Mouse (Mus musculus) right cerebral cortex, postnatal 25 days (tissue): Measurements from ENCODE around the gene Hpgd.
"Not testable (repeated sequence)": the region's sequence is repeated elsewhere in the genome, so short reads cannot be mapped to it uniquely, and the experiment has no call there.

Experiments used
- DNase-seq: peaks from one replicate; pipeline ENCODE4 v3.0.0; 2022

The Hpgd gene

DNA sequence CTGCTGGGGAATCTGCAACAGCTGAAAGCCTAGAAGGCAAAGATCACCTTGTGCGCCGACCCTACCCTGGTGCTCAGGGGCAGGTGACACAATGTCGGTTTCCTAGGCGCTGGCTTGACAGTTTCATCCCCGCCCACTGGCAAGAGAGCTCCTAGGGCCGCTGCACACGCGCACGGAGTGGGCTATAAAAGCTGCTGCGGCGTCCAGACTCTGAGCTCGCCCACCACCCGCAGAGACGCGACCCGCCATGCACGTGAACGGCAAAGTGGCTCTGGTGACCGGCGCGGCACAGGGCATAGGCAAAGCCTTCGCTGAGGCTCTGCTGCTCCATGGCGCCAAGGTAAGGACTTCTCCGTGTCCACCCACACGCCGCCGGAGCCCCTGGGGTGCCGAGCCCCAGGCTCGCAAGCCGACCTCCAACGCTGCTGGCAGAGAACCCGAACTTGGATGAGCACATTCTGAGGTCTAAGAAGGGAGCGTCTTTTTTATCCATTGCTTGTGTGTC is at the start of gene Hpgd:
Hpgd (plus strand) TSS at position 213 of the 505 bp plus-strand sequence.
- peak; percentile 26 for DNase-seq

DNA sequence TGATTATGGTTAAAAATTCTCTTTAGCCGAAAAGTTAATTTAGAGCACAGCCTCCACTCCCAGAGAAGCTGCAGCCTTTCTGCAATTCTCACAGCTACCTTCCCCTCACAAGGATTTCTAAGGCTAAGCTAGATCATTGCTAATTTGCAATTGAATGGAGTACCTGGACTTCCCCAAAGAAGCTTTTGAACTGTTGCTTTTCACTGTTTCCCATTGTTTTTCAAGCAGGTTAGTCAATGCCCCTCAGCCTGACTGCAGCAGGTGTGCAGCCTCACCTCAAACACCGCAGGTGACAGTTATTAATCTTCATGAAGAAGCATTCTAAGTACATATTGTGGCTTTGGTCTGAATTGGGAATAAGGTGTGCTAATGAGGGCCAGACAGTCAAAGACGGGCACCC is 42.7 kb upstream of the Hpgd start:
- not testable (repeated sequence) for DNase-seq

DNA sequence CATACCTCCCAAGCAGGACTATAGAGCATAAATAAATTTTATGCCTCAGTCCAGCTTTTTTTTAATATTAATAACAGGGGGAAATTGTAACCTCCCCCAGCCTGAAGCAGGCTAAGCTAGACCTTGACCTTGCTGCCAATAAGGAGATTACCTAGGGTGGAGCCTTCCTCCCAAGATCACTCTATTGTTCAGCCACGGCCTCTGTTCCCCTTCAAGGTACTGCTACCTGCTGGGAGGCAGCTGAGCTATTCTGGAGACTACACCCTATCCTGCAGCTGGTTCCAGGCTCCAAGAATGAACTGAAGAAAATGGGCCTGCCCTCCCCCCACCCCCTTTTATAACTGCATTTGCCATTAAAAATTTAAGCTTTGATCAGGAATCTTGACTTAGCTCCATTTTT is 42.1 kb upstream of the Hpgd start:
- DNase-seq: no peak

DNA sequence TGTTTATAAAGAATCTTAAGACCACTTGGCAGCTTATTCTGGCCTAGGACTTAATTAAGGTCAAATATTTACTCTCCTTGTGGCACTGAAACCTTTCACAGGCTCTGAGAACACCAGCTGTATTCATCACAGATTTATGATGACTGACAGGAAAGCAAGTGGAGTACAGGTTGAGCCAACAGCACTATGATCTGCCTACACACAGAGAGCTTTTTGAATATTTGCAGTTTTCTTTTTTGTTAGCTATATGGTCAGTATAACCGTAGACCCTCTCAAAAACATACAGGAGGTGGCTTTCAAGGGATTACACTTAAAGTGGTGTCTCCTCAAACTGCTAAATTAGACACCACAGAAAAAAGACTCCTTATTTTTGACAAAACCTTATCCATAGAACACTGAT is 33.2 kb upstream of the Hpgd start:
- no peak for DNase-seq

DNA sequence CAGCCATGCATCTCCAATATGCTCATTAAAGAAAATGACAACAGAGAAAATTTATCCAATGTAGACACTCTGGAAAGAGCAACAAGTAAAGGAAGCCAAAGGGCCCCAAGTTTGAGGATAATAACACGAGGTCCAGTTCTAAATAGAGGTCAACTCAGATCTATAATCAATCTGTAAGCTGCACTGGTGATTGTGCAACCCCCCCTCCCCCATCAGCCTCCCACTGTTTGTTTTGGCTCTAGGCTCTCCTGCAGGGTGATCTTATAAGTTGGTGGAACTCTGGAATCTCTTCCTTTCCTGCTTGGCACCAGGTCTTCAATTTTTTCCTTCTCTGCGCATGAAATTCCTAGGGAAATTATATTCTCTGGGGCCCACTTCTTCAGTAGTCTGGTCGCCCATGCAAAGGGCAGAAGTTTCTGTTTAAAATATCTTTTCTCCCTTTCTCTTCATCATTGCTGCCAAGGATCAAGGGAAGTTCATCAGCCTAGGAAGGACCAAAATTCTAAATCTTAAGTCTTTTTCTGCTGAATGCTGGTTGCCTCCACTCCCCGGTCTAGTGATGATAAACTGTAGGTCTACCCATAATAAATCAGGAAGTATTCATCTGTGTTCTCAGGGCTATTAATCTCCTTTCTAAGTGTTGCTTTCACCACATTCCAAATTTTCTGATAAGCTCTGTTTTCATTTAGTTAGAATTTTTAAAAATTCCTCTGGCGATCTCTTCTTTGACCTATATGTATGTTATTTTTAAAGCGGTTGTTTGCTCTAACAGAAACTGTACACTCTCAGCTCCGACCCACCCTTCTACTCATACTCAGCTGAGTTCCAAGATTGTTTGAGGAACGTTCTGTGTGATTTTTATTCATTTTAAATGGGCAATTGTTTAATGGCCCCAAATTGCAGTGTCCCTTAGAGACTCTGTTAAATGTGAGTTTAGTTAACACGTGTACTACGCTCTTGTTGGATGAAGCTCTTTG is 24.4 kb upstream of the Hpgd start:
- no peak for DNase-seq

DNA sequence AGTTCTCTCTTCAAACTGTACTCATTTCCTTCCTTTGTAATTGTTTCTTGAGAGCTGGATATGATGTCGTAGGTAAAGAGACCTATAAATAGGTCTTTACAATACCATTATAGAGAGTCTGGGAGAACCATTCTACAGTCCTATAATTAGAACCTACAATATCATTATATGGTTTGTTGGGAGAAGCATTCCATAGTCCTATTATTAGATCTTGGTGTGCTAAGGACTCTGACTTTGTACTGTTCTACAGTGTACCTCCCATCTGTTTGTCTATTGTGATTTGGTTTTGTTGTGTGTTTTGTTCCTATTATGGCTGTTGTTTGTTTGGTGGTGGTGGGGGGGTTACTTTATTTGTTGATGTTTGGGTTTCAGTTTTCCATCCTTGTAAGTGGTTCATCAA is 21.5 kb upstream of the Hpgd start:
- DNase-seq: no peak

DNA sequence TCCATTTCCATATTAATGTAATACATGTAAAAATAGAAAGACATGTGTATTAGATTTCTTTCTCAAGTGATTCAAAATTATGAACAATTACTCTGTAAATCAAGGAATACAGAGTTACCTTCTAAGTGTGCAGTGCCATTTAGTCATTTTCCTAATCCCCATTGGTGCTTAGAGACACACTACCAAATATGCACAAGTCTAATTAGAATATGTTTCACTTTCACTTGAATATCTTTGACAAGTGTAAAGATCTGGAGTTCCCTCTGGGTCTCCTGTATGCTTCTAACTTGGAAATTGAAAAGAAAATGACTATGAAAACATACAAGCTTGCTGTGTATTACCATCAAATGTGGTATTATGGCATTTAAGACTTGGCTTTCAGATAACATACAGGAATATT is 19.1 kb upstream of the Hpgd start:
- no peak for DNase-seq

DNA sequence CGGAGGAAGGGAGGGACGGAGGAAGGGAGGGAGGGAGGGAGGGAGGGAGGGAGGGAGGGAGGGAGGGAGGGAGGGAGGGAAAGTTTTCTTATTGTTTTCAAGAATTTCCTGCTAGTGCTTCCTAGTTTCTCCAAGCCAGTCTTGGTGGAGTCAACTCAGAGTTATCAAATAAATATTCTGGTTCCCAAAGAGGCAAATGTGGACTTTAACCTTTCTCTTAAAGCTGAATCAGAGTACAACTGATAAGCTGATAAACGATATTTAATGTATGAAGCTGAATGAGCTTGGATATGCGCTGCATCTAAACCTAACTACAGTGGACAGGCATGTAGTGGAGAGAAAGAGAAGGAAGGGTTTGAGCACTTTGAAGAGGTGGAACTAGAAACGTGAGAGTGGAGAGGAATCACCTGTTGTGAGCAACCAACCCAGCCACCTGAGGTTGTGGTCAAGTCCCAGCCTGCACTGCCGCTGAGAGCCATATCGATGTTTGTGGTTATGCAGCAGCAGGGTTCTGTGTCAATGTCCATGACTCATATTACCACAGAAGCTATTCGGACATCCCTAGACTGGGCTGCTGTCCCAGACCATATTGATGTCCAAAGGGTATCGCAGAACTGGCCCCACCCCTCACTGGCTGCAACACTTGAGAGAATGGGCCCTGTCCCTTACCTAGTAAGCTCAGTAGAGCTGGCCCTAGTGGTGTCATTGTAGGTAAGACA is 16.4 kb upstream of the Hpgd start:
- no peak for DNase-seq

DNA sequence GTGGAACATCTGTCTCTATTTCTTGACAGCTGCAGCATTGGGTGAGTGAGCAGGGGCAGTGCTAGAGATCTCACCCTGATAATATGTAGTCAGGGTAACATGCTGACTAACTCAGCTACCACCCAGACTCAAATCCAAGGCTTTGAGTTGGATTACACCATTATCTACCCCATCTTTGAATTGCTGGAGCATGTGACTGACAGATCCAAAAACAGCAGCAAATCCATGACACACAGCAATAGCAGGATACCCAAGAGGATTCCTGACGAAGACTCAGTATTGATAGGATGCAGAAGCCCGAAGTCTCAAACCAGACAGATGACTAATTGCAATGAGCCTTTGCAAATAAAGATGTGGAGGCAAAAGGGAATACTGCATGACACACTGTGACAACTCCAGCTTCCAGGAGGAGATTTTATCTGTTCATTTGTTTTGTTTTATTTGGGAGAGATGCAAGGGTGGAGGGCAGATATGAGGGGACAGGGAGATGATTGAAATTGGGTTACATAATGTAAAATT is 15.8 kb upstream of the Hpgd start:
- DNase-seq: no peak

DNA sequence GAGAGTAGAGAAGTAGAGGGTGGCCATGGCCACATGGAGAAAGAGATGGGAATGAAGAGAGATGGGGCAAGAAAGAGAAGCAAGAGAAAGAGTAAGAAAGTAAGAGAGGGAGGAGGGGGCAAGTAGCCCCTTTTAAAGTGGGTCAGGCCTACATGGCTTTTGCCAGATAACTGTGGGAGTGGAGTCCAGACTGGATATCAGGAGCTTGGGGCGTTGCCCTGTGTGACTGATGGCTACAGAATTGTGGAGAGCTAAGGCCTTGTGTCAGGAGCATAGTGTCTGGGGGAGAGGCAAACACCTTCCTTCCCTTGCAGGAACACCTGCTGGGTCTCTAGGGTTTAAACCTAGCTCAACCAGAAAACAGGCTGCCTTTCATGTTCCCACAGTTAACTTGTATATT is 10.4 kb upstream of the Hpgd start:
- no peak for DNase-seq

DNA sequence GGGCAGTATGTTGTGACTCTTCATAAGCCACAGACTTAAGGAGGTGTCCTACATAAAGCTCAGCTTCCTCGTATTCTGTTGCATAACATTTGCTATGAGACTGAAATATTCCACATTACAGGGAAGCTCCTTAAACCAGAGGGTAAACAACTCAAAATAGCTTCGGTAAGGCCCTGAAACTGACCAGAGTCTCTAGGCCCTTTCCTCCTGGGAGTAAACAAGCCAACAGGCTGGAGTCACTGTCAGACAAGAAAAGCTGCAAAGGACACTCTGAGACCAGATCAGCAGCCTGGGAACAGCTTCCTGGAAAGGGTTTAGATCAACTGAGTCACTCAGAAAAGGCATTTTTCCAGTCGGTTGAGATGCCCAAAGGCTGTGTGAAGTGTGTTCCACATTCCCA is 9.4 kb upstream of the Hpgd start:
- no peak for DNase-seq

DNA sequence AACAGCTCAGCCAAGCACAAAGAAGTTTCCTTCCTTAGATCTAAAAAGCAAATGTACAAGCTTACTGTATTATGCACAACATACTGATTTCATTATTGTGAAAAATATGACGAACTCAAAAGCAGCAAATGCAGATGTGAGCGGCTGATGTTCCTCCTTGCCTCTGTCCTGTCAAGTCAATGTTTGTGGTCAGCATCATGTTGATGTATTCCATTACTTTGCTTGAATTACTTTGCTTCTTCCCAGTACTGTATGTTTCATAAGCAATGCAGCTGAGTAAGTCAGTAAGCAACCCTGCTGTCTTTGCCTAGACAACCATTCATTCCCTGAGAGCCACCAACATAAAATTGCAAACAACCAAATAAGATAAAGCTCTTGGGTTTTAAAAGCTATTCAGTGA is 7.7 kb upstream of the Hpgd start:
- DNase-seq: no peak

DNA sequence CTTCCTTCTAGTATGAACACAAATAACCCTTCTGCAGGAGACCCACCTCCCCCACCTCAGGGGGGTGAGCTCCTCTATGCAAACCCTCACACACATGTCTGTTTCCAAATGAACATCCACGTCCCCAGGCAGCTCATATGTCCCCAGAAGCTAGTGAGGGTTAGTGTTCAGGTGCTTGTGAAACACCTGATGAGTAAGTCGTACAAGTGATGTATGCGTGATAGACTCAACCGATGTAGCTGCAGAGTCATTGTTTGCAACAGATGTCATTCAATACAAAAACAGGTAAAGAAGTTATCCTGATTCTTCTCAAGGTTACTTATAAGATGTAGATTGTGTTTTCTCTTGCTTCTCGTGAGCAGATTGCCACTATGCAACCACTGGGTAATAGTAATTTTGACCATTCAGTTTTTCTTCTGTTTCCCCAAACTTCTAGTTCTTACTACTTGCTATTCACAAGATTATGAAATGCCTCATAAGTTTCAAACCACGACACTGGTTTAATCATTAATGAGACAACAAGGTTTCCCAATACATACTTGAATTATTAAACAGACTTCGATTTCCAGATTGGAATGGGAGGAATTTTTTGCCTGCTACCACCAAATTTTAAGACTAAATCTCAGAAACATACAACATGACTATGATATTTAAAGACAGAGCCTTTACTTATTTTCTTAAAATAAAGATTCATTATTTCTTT is 6.9 kb upstream of the Hpgd start:
- DNase-seq: no peak

DNA sequence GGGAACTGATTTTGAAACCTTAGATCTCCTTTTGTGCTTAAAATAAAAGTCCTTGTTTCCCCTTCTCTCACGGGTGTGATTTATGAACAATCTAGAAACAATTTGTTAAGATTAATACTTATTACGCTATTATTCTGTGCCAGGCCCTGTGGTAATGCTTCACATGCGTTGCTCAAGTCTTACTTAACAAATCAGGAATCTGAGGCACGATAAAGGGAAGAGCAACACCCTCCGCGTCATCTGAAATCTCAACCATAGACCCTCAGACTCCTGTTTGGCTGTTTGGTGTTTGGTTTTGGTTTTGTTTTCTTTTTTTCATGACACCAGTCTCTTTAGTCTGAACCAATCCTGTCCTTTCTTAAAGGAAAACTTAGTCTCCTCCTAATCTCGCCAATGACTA is 2.1 kb upstream of the Hpgd start:
- DNase-seq: no peak

DNA sequence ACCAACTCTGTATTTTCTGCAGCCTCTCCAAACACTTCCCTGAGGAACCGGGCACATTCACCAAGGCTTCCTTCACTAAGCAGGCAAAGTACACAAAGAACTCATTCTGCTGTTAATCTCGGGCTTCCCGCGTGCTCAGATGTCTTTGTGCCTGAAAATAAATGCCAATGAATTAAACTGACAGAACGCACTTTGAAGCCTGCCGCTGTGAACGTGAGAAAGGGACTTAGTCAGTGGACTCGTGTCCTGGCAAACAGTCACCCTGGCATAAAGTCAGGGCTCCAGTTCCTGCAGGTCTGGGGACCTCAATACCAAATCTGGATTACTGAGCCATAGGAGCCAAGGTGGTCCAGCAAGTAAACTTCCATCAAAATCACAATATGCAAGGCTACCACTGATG is 905 bp upstream of the Hpgd start:
- DNase-seq: peak; percentile 14

DNA sequence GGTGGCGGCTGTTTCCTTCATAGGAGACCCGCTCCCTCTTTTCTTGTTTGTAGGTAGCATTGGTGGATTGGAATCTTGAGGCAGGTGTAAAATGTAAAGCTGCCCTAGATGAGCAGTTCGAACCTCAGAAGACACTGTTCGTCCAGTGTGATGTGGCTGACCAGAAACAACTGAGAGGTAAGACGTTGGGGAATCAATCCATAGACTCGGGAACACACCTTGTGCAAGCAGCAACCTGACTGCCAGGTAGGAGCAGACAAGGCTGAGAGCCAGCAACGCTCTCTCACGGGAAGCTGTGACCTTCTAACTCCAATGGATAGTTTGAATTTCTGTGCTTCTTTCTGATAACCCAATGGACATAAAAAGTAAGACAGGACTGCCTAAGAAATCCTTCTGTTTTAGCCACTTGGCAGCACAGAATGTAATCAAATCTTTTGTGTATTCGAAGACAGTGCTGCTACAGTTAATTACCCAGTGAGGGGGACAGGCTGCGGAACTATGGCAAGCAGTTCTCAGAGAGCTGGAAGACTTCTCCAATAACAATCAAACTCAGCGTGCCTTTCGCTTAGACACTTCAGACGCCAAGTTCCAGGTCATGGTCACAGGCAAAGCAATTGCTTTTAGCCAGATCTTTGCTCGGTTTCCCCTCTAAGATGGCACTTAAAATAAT is 636 bp downstream of the Hpgd start:
- DNase-seq: no peak

DNA sequence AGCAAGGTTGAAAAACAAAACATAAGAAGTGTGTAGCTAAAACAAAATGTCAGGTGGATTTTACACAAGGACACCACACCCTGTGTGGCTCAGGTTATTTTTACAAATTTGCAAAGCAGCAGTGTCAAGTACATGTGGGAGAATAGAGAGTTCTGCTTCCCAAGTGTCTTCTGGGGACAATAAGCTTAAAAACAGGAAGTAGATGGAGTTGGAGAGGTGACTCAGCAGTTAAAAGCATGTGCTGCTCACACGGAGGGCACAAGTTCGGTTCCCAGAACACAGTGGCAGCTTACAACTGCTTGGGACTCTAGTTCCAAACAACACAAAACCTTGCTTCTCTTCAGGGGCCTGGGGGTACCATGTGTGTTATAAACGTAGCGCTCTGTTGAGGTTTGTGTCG is 5.0 kb downstream of the Hpgd start:
- no peak for DNase-seq

DNA sequence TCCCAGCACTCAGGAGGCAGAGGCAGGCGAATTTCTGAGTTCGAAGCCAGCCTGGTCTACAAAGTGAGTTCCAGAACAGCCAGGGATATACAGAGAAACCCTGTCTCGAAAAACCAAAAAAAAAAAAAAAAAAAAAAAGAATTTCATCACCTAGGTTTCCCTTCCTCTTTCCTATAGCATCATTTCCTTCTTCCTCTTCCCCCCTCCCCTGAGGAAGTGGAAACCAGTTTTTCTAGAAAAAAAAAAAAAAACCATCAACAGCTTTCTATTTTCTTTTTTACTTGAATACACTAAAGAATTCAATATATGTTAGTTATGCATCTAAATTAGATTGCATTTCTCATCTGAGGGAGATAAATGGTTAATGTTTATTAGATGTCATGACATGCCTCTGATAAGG is 6.9 kb downstream of the Hpgd start:
- DNase-seq: not testable (repeated sequence)

DNA sequence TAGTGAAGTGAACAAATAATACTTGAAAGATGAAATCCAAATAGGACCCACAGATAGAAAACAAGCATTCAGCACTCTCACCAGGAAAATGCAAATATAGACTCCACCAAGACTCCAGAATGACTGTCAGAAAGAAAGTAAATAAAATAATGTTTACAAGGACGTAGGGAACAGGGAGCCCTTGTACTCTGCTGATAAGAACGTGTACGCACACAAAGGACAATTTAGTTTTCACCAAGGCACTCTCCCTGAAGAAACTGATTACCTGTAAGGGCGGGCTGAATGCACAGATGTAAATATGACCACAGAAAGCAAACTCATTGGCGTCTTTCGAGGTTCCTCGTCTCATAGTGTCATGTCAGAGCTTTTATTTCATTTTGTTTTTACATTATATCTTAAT is 10.2 kb downstream of the Hpgd start:
- no peak for DNase-seq

DNA sequence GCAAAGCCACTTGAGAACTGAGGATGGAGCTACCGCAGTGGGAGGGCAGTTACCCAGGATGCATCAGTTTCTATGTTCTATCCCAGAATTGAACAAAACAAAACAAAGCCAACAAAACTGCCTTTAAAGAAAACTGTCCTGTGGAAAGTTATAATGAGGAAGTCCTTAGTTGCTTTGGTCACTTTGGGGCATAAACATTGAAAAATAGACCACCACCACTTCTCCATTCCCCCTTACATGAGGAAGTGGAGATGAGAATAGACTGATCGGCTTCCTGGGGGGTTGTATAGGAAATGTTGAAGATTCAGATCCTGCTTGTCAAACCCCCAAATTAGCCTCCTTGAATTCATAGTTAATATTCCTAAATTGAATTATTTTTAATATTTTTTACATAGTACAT is 19.2 kb downstream of the Hpgd start:
- no peak for DNase-seq

DNA sequence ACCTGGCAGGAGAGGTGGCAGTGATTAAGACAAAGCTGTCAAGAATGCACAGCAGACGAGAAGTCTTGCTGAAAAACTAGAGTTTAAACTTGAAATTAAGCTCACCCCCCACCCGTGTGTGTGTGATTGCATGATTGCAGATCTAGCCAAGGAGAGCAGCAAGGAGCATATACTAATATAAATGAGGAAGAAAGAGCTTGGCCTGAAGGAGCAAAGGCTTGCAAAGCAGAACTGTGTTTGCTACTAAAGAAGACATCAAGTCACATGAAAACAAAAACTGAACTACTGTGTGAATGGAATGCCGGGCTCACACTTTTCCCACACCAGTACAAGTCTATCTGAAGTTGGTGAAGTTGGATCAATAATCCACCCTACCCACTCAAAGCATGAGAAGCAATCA is 20.8 kb downstream of the Hpgd start:
- no peak for DNase-seq

DNA sequence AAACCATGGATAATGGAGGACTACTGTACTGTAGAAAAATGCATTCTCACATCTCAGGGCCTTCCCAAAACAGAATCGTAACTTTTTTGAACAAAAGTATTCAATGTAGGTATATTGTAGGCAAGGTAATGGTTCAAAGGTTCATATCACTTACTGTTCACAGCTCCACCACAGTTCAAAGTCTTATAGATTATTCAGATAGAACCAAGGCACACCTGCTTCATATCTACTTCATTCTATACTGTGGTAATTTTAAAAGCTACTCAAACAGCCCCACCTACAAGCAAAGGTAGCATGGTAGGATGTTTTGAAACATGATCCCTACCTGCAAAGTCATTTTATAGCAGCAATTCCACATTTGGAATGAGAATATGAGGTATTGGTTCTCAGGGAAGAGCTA is 28.9 kb downstream of the Hpgd start:
- DNase-seq: no peak

DNA sequence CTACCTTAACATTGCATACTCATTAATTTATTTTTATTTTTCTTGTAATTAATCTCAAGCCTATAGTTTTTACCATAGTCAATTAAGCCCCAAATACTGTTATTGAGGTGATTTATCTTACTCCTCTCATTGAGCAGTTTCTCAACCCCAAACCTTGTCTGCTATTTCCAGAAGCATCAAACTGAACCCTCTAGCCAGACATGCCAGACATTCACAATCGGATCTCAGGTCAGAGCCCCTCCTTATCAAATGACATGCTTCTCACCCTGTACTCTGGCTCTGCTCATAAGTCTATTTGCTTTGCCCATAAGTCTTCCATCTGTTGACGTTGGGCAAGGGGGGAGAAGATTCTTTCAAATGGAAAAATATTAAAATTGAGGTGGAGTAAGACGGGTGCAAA is 33.3 kb downstream of the Hpgd start:
- no peak for DNase-seq
